Mouse (Mus musculus) hematopoietic stem cell, adult 5-6 weeks (primary cell): Measurements from ENCODE around the gene Rap1gap2. TPM values are rescaled to one million over a fixed set of nuclear protein-coding genes. Genes with fewer than 3 reads are reported as not detected.

Source experiments
- ATAC-seq, 2 experiments: fragments of 125-278 bp in 1 of 2; replicated peaks in 1 of 2; 2 replicates each; pipeline ENCODE4 v1.8.0; 2016 to 2017; ENCODE audit warnings: inconsistent platforms in 2 of 2, mild to moderate bottlenecking in 2 of 2, moderate number of reproducible peaks in 2 of 2, low read depth in 1 of 2, moderate TSS enrichment in 1 of 2; ENCODE audit not compliant: low FRiP score in 2 of 2, poor library complexity in 2 of 2, severe bottlenecking in 2 of 2, insufficient read depth in 1 of 2, low TSS enrichment in 1 of 2
- total RNA-seq: library from RNA; stranded (forward); fragments of 172-1452, 232-1000 nt; gene quantifications from 2 replicates; pipeline ENCODE4 v1.2.3, GENCODE M21; 2017

Gene Rap1gap2
- total RNA-seq, 1 experiment from 2014 or later: 2.1 TPM

DNA sequence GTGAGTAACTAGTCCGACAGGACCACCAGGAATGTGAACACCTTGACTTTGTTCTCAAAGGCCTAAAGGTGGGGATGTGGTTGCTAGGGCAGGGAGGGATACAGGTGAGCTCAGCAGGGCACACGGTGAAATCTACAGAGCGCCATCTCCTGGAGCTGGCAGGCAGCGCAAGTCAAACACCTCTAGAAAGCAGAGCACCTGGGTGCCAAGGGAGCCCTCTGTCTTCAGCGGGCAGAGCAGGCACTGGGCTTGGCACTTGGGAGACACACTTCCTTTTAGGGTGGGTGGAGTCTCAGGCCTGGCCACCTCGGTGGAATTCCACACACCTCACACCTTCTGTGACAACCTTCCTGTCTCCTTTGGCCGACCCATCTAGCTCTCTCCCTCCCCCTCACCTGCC, 145.0 kb downstream of the Rap1gap2 start:
- ATAC-seq: no peak

- no peak for ATAC-seq
Observed at GRCm38 (mm10) chr11:74464181-74464977, 146.3 kb downstream of the Rap1gap2 start.

DNA sequence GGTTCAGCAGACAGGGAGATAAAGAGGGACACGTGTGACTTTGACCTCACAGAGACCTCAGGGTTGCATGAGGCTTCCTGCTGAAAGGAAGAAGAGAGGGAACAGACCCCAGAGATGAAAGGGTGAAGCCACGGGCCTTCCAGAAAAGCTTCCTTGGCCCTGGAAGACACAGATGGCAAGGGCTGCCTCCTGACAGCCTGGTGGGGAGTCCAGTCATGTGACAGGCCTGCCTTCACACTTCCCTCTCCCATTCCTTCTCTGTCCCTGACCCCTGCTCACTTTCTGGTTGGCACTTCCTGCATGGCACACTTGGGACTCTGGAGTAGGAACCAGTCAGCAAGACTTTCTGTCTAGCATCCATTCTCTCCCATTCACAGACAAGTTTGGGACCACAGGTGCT, 148.1 kb downstream of the Rap1gap2 start:
- no peak for ATAC-seq

GRCm38 (mm10) chr11:74459651-74460050, 151.1 kb downstream of the Rap1gap2 start:
- no peak for ATAC-seq

- ATAC-seq: no peak
Observed at GRCm38 (mm10) chr11:74458400-74458799, 152.3 kb downstream of the Rap1gap2 start.

DNA sequence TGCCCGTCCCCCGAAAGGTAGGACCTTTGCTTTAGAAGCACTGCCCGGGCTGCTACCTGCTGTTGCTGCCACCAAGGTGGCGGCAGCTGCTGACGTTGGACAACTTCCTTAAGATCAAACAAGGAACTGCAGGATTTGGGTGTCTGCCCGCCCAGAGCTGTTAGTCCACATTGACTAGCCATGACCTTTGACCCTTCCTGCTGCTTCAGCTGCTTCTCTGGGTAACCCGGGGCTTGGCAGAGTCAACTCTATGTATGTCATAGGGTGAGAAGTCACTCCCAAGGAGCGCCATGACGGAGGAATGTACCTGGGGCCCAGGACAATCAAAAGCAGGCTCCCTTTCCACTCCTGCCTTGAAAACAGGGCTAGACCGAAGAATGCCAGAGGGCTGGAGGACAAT, 153.5 kb downstream of the Rap1gap2 start:
- no peak for ATAC-seq

- ATAC-seq: no peak
Observed at GRCm38 (mm10) chr11:74448556-74448955, 162.2 kb downstream of the Rap1gap2 start.

DNA sequence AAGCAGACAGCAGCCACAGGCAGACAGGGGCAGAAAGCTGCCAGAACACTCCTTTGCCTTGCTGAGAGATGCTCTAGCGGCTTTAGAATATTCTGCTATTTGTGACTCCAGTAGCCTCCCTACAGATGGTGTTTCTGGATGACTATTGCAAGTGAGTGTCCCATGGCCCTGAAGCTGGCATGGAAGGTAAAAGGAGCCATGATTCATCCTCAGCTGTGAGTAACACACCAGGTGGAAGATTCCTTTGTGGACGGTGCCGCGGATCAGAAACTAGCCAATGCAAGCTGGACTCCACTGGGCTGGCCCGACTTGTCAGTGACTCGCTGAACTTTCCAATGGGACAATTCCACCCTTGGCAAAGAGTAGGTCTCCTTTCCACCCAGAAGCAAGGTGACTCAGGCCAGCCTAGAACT, 162.7 kb downstream of the Rap1gap2 start:
- ATAC-seq: no peak

- ATAC-seq: no peak
Observed at GRCm38 (mm10) chr11:74445591-74445990, 165.1 kb downstream of the Rap1gap2 start.

DNA sequence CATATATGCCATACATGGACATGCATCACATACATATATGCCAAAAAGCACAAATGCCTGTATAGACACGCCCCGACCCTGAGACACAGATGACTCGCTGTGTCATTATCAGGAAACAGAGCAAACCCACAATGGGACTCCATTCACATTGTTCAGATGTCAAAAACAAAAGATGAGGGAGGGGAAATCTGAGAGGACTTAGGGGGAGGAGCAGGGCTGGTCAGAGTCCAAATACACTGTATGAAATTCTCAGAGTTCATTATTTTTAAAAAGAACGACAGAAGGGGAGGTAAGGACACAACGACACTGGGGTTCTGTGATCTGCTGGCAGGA, 166.8 kb downstream of the Rap1gap2 start:
- no peak for ATAC-seq

GRCm38 (mm10) chr11:74443147-74443923, 167.4 kb downstream of the Rap1gap2 start:
- no peak for ATAC-seq

DNA sequence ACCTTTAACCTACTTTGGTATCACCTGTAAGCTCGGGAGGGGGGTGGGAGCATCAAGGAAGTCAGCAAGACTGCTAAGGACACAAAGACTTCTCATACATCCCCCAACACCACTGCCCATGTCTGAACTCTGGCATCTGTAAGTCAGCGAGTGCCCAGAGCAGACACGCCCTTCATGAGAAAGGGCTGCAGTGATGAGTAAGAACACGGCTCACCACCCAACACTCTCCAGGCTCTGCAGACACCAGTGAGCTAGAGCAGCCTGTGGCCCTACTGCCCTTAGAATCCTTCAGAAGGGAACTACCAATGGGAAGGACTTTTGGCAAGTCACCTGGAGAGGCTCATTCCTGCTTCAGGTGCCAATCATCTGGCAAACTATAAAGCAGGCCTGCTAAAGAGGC, 168.3 kb downstream of the Rap1gap2 start:
- no peak for ATAC-seq

GRCm38 (mm10) chr11:74440112-74440511, 170.6 kb downstream of the Rap1gap2 start:
- ATAC-seq: no peak

GRCm38 (mm10) chr11:74439202-74439601, 171.5 kb downstream of the Rap1gap2 start:
- ATAC-seq: no peak

DNA sequence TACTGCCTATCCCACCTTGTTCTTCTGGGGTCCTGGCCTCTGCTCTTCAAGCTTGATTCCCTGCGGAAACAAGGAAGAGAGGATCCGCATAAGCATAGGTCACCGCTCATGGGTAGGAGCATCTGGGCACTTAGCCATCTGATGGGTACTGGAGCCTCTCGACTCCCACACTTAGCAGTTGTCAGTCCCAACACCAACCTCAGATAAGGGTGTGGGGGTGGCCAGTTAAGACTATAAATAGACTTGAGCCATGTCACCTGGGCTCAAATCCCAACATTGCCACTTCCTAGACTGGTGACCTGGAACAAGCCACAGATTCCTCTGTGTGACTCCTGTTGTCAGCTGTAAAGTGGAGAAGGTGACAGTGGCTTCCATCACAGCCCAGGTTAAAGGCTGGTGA, 172.5 kb downstream of the Rap1gap2 start:
- ATAC-seq: no peak

GRCm38 (mm10) chr11:74435366-74435765, 175.3 kb downstream of the Rap1gap2 start:
- no peak for ATAC-seq

- ATAC-seq: no peak
Observed at GRCm38 (mm10) chr11:74433000-74433399, 177.7 kb downstream of the Rap1gap2 start.

DNA sequence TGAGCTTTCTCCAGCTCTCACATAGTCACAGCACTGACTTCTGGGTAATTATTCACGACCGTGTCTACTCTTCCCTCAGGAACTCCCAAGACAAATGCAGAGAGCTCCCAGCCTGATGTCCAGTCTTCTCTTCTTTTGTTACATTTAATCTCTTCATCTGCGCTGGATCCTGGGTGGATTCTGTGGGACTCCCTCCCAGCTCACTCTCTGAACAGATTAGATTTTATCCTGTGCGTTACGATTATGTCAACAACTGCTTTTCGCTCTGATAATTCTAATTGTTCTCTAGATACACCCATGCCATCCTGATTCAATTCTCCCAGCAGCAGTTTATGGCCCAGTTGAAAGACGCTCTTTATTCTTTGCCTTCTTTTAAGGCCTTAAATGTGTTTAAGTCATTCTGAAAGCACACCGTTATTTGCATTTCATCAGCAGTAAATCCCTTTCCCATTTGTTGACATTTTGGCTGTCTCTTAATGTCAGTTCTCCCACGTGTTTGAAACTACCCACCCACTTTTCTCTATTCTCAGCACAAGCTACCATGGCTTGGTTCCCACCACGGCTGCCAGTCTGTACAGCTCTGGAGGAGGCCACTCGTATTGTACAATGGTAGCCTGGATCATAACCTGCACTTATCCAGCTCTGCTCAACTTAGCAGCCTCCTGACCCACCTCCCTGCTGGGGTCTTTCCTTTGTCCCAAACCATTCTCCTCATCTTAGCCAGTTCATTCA, 180.8 kb downstream of the Rap1gap2 start:
- no peak for ATAC-seq
